Mouse (Mus musculus) heart, embryonic 14.5 days (tissue): ENCODE measurements around the gene Aldh16a1. TPM values are rescaled to one million over a fixed set of nuclear protein-coding genes. Genes with fewer than 3 reads are reported as not detected.
A peak's percentile ranks its signal among the peaks of the same experiment; 100 is the strongest.

ENCODE experiments used
- ATAC-seq: fragments of 200-750 bp; cut with Nextera tagmentation; 2 replicates; pipeline ENCODE4 v1.8.0; 2017; ENCODE audit warnings: low read depth, moderate TSS enrichment; ENCODE audit not compliant: insufficient number of reproducible peaks, insufficient read depth, low FRiP score
- H3K27ac ChIP-seq, 2 experiments: fragments of 200-500 bp in 1 of 2; fragments of 300-500 bp in 1 of 2; sonication (generic) in 1 of 2; replicated peaks in 1 of 2; 2 replicates each; pipeline ENCODE4 v1.5.1; 2012 to 2014; ENCODE audit warnings: low read depth in 2 of 2, low read length in 2 of 2, control low read depth in 1 of 2, mild to moderate bottlenecking in 1 of 2, mixed read lengths in 1 of 2; ENCODE audit not compliant: control insufficient read depth in 1 of 2, insufficient read depth in 1 of 2
- H3K27me3 ChIP-seq: fragments of 300-500 bp; sonication (generic); 2 replicates; pipeline ENCODE4 v1.6.1; 2014; ENCODE audit warnings: mild to moderate bottlenecking, low read length, control low read depth; ENCODE audit not compliant: control insufficient read depth, insufficient read depth
- H3K36me3 ChIP-seq: fragments of 300-500 bp; sonication (generic); 2 replicates; pipeline ENCODE4 v1.6.1; 2014; ENCODE audit warnings: mild to moderate bottlenecking, control low read depth, low read length, mixed read lengths; ENCODE audit not compliant: control insufficient read depth, insufficient read depth
- H3K4me1 ChIP-seq, 2 experiments: fragments of 200-500 bp in 1 of 2; fragments of 300-500 bp in 1 of 2; sonication (generic) in 1 of 2; 2 replicates each; pipeline ENCODE4 v1.6.1; 2012 to 2014; ENCODE audit warnings: low read length in 2 of 2, control low read depth in 1 of 2, mixed read lengths in 1 of 2; ENCODE audit not compliant: control insufficient read depth in 2 of 2, insufficient read depth in 2 of 2
- H3K4me2 ChIP-seq: fragments of 300-500 bp; sonication (generic); 2 replicates; pipeline ENCODE4 v1.6.1; 2014; ENCODE audit warnings: mild to moderate bottlenecking, low read length
- H3K4me3 ChIP-seq, 2 experiments: fragments of 200-500 bp in 1 of 2; fragments of 300-500 bp in 1 of 2; sonication (generic) in 1 of 2; 2 replicates each; pipeline ENCODE4 v1.5.1; 2012 to 2014; ENCODE audit warnings: low read length in 2 of 2, mild to moderate bottlenecking in 2 of 2, control low read depth in 1 of 2, low read depth in 1 of 2, moderate library complexity in 1 of 2; ENCODE audit not compliant: control insufficient read depth in 1 of 2, insufficient read depth in 1 of 2
- H3K9ac ChIP-seq: fragments of 300-500 bp; sonication (generic); 2 replicates; pipeline ENCODE4 v1.6.1; 2014; ENCODE audit warnings: mild to moderate bottlenecking, low read length
- H3K9me3 ChIP-seq: fragments of 300-500 bp; sonication (generic); 2 replicates; pipeline ENCODE4 v1.6.1; 2016; ENCODE audit warnings: low read length, control low read depth; ENCODE audit not compliant: control insufficient read depth
- WGBS: fragments of 180-500 bp; shearing (Covaris S2); extraction: QIAGEN DNeasy Blood & Tissue Kit; methylation state at CpG from one replicate; pipeline ENCODE4 v1.1.7; 2014; 5-methylcytosine and 5-hydroxymethylcytosine counted together
- polyA plus RNA-seq: library from polyadenylated mRNA; unstranded; fragments of >200 nt; fragmentation: Nextera tagmentation; extraction: Ambion mirVana; gene quantifications from 2 replicates; pipeline ENCODE4 v1.2.1, GENCODE M21; 2014

Aldh16a1 gene
- polyA plus RNA-seq, 1 experiment from 2014 or later: 31.2 TPM

DNA sequence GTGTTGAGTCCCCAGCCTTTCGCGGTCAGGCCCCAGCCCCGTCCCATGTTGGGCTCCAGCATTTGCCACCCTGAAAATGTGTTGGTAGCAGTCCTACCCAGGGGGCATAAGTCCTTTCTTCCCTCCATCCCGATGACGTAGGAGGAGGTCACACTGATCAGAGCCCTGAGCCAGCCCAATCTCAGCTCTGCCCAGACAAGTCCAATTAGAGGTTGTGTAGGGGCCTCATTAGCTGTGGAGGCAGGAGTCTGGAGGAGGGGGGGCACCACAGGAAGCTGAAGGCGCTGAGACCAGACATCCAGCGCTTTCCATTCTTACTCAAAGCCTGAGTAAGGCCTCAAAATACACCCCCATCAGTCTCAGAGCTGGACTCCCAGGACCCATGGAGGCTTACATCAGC, 31.5 kb upstream of the Aldh16a1 start:
- WGBS: 55% methylated on average over 7 of the region's 7 CpGs
- ATAC-seq: no peak
- H3K9me3 ChIP-seq: no peaks in the 10 kb centered on the region
- H3K36me3 ChIP-seq: no peaks in the 10 kb centered on the region
- H3K4me2 ChIP-seq: no peak overlapping the region
- no peak overlapping the region for H3K4me3 ChIP-seq
- H3K4me1 ChIP-seq: peaks cover 4 to 17% of the 10 kb centered on the region in 2 experiments; a peak in 3 of 4 replicates
- H3K27ac ChIP-seq: no peak overlapping the region
- H3K27me3 ChIP-seq: peaks cover 94% of the 10 kb centered on the region
- H3K9ac ChIP-seq: no peak overlapping the region

DNA sequence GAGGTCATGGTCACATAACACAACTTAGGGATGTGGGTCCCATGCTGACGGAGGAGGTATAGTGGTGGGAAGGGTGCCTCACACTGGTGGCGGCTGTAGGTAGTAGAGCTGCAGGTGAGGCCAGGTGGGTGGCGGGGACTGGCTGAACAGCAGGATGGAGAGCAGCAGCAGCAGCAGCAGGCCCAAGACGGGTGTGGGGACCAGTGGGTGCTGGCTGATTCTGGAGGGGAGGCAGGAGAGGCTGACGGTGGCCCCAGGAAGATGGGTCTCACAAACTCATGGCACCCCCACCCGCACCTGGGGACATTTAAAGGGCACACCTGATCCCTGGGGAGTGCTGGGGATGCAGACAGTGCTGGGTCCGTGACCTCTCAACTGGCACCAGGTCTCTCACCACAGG, 29.3 kb upstream of the Aldh16a1 start:
- Histone ChIP-seq H3K4me3 (no peak overlapping the region), H3K9ac (no peak overlapping the region), H3K4me2 (no peak overlapping the region), H3K36me3 (no peaks in the 10 kb centered on the region), H3K4me1 (peaks cover 5 to 20% of the 10 kb centered on the region in 2 experiments; a peak in 3 of 4 replicates), H3K27ac (no peak overlapping the region), H3K27me3 (peaks cover 96% of the 10 kb centered on the region), H3K9me3 (no peaks in the 10 kb centered on the region)
- no peak for ATAC-seq
- 51% methylated on average over 7 of the region's 7 CpGs for WGBS

DNA sequence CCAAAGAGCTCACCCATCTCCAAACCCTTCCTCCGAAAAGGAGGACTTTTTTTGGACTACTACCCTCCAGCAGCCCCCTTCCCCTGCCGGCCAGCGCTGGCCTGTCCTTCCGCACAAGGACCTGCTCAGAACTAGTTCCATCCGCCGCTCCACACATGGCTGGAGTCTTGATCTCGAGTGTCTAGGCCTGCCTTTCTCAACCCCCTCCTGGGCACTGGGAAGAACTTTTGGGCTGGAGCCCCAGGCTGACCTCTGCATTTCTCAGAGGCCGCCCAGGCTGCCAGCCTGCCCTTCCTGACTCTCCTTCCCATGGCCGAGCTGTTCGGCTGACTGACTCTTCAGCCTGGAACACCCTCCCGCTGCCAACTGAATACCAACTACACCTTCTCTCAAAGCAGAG, 28.2 kb upstream of the Aldh16a1 start:
- Histone ChIP-seq H3K27me3 (peaks cover 97% of the 10 kb centered on the region), H3K36me3 (no peaks in the 10 kb centered on the region), H3K4me3 (peak overlapping the region; percentile 26 to 31), H3K27ac (no peak overlapping the region), H3K4me2 (peak overlapping the region; percentile 63), H3K4me1 (peaks cover 5 to 20% of the 10 kb centered on the region in 2 experiments; a peak in 3 of 4 replicates), H3K9me3 (no peaks in the 10 kb centered on the region), H3K9ac (peak overlapping the region; percentile 59; the same call in 1 of the 2 replicates)
- WGBS: 15% methylated on average over 11 of the region's 11 CpGs
- no peak for ATAC-seq

- ATAC-seq: peak; percentile 52; the same call in 1 of the 2 replicates
- peak overlapping the region; percentile 26 to 31 for H3K4me3 ChIP-seq
- WGBS: under 1% methylated on average over 34 of the region's 34 CpGs
Measured at GRCm38 (mm10) chr7:45182199-45182601, 27.8 kb upstream of the Aldh16a1 start.

GRCm38 (mm10) chr7:45181540-45181939, 27.2 kb upstream of the Aldh16a1 start:
- Histone ChIP-seq H3K9ac (no peak overlapping the region), H3K4me1 (peaks cover 5 to 20% of the 10 kb centered on the region in 2 experiments; a peak in 3 of 4 replicates), H3K4me2 (peak overlapping the region; percentile 63), H3K9me3 (no peaks in the 10 kb centered on the region), H3K36me3 (no peaks in the 10 kb centered on the region), H3K27me3 (peaks cover 100% of the 10 kb centered on the region), H3K27ac (no peak overlapping the region), H3K4me3 (peak overlapping the region in 1 of 2 experiments; percentile 26; a peak in 2 of 4 replicates)
- ATAC-seq: no peak
- WGBS: 6% methylated on average over 29 of the region's 35 CpGs

More at GRCm38 (mm10) chr7:45182199-45182601, 27.8 kb upstream of the Aldh16a1 start:
- H3K9ac ChIP-seq: peak overlapping the region; percentile 59; the same call in 1 of the 2 replicates
- no peak overlapping the region for H3K27ac ChIP-seq
- H3K9me3 ChIP-seq: no peaks in the 10 kb centered on the region
- no peaks in the 10 kb centered on the region for H3K36me3 ChIP-seq
- peaks cover 99% of the 10 kb centered on the region for H3K27me3 ChIP-seq
- peaks cover 5 to 20% of the 10 kb centered on the region in 2 experiments; a peak in 3 of 4 replicates for H3K4me1 ChIP-seq
- peak overlapping the region; percentile 63 for H3K4me2 ChIP-seq

DNA sequence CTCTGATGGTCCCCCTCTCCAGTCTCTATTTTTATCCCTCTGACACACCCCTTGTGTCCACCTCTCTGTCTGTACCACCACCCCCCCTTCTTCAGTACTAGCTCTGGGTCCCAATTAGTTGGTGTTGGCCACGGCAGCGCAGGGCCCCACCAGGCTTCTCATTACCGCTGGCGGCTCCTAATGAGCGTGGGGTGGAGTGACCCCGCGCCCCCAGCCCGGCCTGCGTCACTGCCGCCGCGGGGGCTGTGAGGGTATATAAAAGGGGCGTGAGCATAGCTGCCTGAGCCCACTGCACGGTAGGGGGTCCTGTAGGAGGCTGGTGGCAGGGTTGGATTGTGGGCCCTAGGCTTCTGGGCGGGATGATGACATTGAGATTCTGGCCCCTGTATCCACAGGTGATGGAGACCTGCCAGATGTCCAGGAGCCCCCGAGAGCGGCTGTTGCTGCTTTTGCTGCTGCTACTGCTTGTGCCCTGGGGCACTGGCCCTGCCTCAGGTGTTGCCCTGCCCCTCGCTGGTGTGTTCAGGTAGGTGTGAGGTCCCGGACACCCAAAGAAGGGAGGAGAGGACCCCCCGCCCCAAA, 26.6 kb upstream of the Aldh16a1 start, which contains the start of gene Pth2:
Pth2 (plus strand) TSS at position 100 of the 582 bp plus-strand sequence.
- WGBS: 20% methylated on average over 20 of the region's 20 CpGs
- no peak for ATAC-seq
- Histone ChIP-seq H3K4me1 (peaks cover 5 to 24% of the 10 kb centered on the region in 2 experiments; a peak in 3 of 4 replicates), H3K27me3 (peaks cover 100% of the 10 kb centered on the region), H3K4me2 (peak within 1 kb of the TSS; percentile 63), H3K4me3 (peak within 1 kb of the TSS in 1 of 2 experiments; percentile 26; a peak in 2 of 4 replicates), H3K27ac (no peak within 1 kb of the TSS), H3K9me3 (no peaks in the 10 kb centered on the region), H3K9ac (no peak within 1 kb of the TSS; the same call in 1 of the 2 replicates), H3K36me3 (no peaks in the 10 kb centered on the region)

- Histone ChIP-seq H3K4me1 (peaks cover 5 to 28% of the 10 kb centered on the region in 2 experiments; a peak in 3 of 4 replicates), H3K9ac (no peak within 1 kb of the TSS), H3K9me3 (no peaks in the 10 kb centered on the region), H3K27me3 (peaks cover 100% of the 10 kb centered on the region), H3K4me2 (no peak within 1 kb of the TSS), H3K36me3 (no peaks in the 10 kb centered on the region), H3K4me3 (no peak within 1 kb of the TSS), H3K27ac (no peak within 1 kb of the TSS)
- 31% methylated on average over 7 of the region's 7 CpGs for WGBS
- no peak for ATAC-seq
Measured at GRCm38 (mm10) chr7:45179469-45179868, 25.1 kb upstream of the Aldh16a1 start, which contains the start of gene Gfy. Gfy (minus strand) TSS chr7:45179569.
